Comparison of ENCODE assay signal across 23 mouse cellular contexts in the genomic region with DNA sequence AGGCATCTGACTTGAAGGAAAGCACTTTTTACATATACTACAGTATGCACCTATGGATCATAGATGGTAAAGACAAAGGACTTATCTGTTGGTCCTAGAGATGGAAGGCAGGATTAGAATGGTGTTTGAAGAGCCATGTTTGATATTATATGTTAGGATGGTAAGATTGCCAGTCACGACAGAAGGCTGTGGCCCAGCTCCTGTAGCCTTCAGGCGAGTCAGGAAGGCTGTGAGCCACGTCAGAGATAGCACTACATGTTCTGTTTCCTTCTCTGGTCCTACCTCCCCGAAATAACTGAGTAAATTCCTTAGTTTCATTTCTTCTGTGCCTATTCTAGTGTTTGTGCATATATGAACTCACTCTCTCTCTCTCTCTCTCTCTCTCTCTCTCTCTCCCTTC. TPM values are rescaled to one million over a fixed set of nuclear protein-coding genes. Genes with fewer than 3 reads are reported as not detected.
DNase-seq lines count a peak whose midpoint lies in the region; ATAC-seq and TF ChIP-seq lines count a peak whose summit lies in the region.
"Had no signal": no experiment of that assay in that cellular context is flagged by ENCODE, and none has a peak within 500 bp of the region (broad histone marks: within the 10 kb centered on the region; RNA-seq: fewer than 3 reads in every experiment).

No protein-coding gene starts in this region.

- TF ChIP-seq EP300 in liver, postnatal 0 days (IDR thresholded peaks at IDR 0.05; ENCODE audit: low read depth): no peak

- H3K27me3 ChIP-seq in heart, embryonic 14.5 days (ENCODE audit: control insufficient read depth, insufficient read depth, low read length): no peaks in the 10 kb centered on the region
- H3K27me3 ChIP-seq in liver, postnatal 0 days (ENCODE audit: insufficient read depth, low read length): no peaks in the 10 kb centered on the region
- H3K27me3 ChIP-seq in forebrain, embryonic 10.5 days (ENCODE audit: poor library complexity, severe bottlenecking): no peaks in the 10 kb centered on the region
- H3K27me3 ChIP-seq: intestine, embryonic 15.5 days; kidney, embryonic 15.5 days; limb, embryonic 13.5 days; lung, embryonic 15.5 days had no signal

- intact Hi-C loops in heart, postnatal 25 days (cut with DNase I): loop anchor here (5.0 kb wide), 1 partner anchor 125 kb away; no protein-coding TSS in a partner anchor

- peaks cover 8 to 20% of the 10 kb centered on the region in 2 experiments for H3K4me1 ChIP-seq in heart, embryonic 14.5 days (ENCODE audit: control insufficient read depth in 2 of 2, insufficient read depth in 2 of 2, low read length in 2 of 2)
- H3K4me1 ChIP-seq in bone marrow, adult 2 months (ENCODE audit: control insufficient read depth, insufficient read depth, low read length): peaks cover 4% of the 10 kb centered on the region; the same call in 1 of the 2 replicates
- H3K4me1 ChIP-seq in liver, postnatal 0 days (ENCODE audit: insufficient read depth): peaks cover 21% of the 10 kb centered on the region
- peaks cover 23% of the 10 kb centered on the region for H3K4me1 ChIP-seq in forebrain, embryonic 10.5 days

- 72% methylated on average over 4 of the region's 4 CpGs for WGBS in heart, embryonic 14.5 days
- 27% methylated on average over 4 of the region's 4 CpGs for WGBS in bone marrow, adult 2 months
- WGBS in liver, postnatal 0 days (ENCODE audit: insufficient replicate concordance): 43% methylated on average over 4 of the region's 4 CpGs
- WGBS in forebrain, embryonic 10.5 days: 93% methylated on average over 4 of the region's 4 CpGs

- no peak overlapping the region for H3K9ac ChIP-seq in heart, embryonic 14.5 days (ENCODE audit: low read length)
- peak overlapping the region; percentile 91 for H3K9ac ChIP-seq in liver, postnatal 0 days (replicated peaks)
- H3K9ac ChIP-seq: hindbrain, embryonic 14.5 days; intestine, embryonic 15.5 days had no signal

- no peaks in the 10 kb centered on the region for H3K9me3 ChIP-seq in heart, embryonic 14.5 days (ENCODE audit: control insufficient read depth, low read length)
- H3K9me3 ChIP-seq in liver, postnatal 0 days (ENCODE audit: low read length): no peaks in the 10 kb centered on the region
- H3K9me3 ChIP-seq in forebrain, embryonic 10.5 days: no peaks in the 10 kb centered on the region
- H3K9me3 ChIP-seq: intestine, embryonic 15.5 days; kidney, embryonic 15.5 days; limb, embryonic 13.5 days; lung, embryonic 15.5 days had no signal

- H3K27ac ChIP-seq in heart, embryonic 14.5 days (replicated peaks in 1 of 2; ENCODE audit: control insufficient read depth in 1 of 2, insufficient read depth in 1 of 2, low read depth in 2 of 2, low read length in 2 of 2): no peak overlapping the region
- no peak overlapping the region for H3K27ac ChIP-seq in bone marrow, adult 2 months (ENCODE audit: control insufficient read depth, insufficient read depth, low read depth, low read length, poor library complexity)
- H3K27ac ChIP-seq in liver, postnatal 0 days (ENCODE audit: low read depth): no peak overlapping the region
- H3K27ac ChIP-seq in forebrain, embryonic 10.5 days: no peak overlapping the region
- H3K27ac ChIP-seq: heart, adult 2 months; hindbrain, embryonic 14.5 days; intestine, embryonic 15.5 days; kidney, embryonic 15.5 days; limb, embryonic 13.5 days; lung, embryonic 15.5 days had no signal

- H3K36me3 ChIP-seq in heart, embryonic 14.5 days (ENCODE audit: control insufficient read depth, insufficient read depth, low read length): peaks cover 14% of the 10 kb centered on the region; the same call in 1 of the 2 replicates
- H3K36me3 ChIP-seq in liver, postnatal 0 days (replicated peaks; ENCODE audit: insufficient read depth, low read length): peaks cover 40% of the 10 kb centered on the region
- peaks cover 23% of the 10 kb centered on the region for H3K36me3 ChIP-seq in forebrain, embryonic 10.5 days (replicated peaks)

- no peak for TF ChIP-seq POLR2A in bone marrow, adult 2 months (IDR thresholded peaks at IDR 0.05; ENCODE audit: borderline replicate concordance, control insufficient read depth, low read depth, low read length)

- no peak for TF ChIP-seq CTCF in bone marrow, adult 2 months (IDR thresholded peaks at IDR 0.05; ENCODE audit: control insufficient read depth, insufficient read depth, low read length)
- no peak for TF ChIP-seq CTCF in liver, postnatal 0 days (IDR thresholded peaks at IDR 0.05; ENCODE audit: low read depth)

- no peak for ATAC-seq in heart, embryonic 14.5 days (ENCODE audit: insufficient number of reproducible peaks, insufficient read depth, low FRiP score, low read depth)
- no peak for ATAC-seq in liver, postnatal 0 days
- ATAC-seq: intestine, embryonic 15.5 days had no signal

- no peak overlapping the region for H3K4me3 ChIP-seq in heart, embryonic 14.5 days (ENCODE audit: control insufficient read depth in 1 of 2, insufficient read depth in 1 of 2, low read depth in 1 of 2, low read length in 2 of 2)
- peak overlapping the region; percentile 46 for H3K4me3 ChIP-seq in bone marrow, adult 2 months (replicated peaks; ENCODE audit: control insufficient read depth, low read depth, low read length)
- peak overlapping the region; percentile 79 for H3K4me3 ChIP-seq in liver, postnatal 0 days (ENCODE audit: low read depth, low read length)
- H3K4me3 ChIP-seq in forebrain, embryonic 10.5 days: no peak overlapping the region
- H3K4me3 ChIP-seq: heart, adult 2 months had no signal

- H3K4me2 ChIP-seq in heart, embryonic 14.5 days (ENCODE audit: low read length): peak overlapping the region; percentile 73; the same call in 1 of the 2 replicates
- peak overlapping the region; percentile 86 for H3K4me2 ChIP-seq in liver, postnatal 0 days (ENCODE audit: low read depth, low read length)

- no peak for DNase-seq in heart, postnatal 25 days (ENCODE audit: low spot score)
- peak; percentile 65 for DNase-seq in 416B (ENCODE audit: low read depth)
- DNase-seq in liver, postnatal 0 days: no peak
- DNase-seq in forebrain, embryonic 10.5 days (ENCODE audit: extremely low spot score, low spot score): no peak
- no peak for DNase-seq in thymus, postnatal 10 days (ENCODE audit: low spot score in 2 of 2)
- DNase-seq: adrenal gland, adult 2 months; B cell, adult 2 months; cerebellum, postnatal 14 days; embryo, embryonic 11 days; gastrocnemius, postnatal 10 days; heart, adult 2 months; heart, postnatal 14 days; layer of hippocampus, postnatal 36 days; midbrain, embryonic 14.5 days; right cerebral cortex, postnatal 14 days; thymus, adult 18-20 months had no signal

RNA-seq across cellular contexts. Expression of a gene that starts 17.3 kb away (rescaled TPM):
- 8.0 and 9.4 TPM in 2 replicates for polyA plus RNA-seq in heart, embryonic 14.5 days (2014; fragmentation: Nextera tagmentation; extraction: Ambion mirVana)
- total RNA-seq in heart, postnatal 25 days (2021): 10 to 100 TPM; 10.8 to 12.2 TPM
- 17.6 and 48.3 TPM in 2 replicates for polyA plus RNA-seq in bone marrow, adult 2 months (2011; ENCODE audit: insufficient read depth, insufficient read length, low replicate concordance, missing spikeins)
- 5.2 and 5.3 TPM in 2 replicates for polyA plus RNA-seq in liver, postnatal 0 days (2015; fragmentation: Nextera tagmentation; extraction: Ambion mirVana)
- polyA plus RNA-seq in forebrain, embryonic 10.5 days (2016; fragmentation: Nextera tagmentation; extraction: Ambion mirVana): 16.3 and 16.4 TPM in 2 replicates

RNA-seq across cellular contexts. Expression of a gene that starts 32.3 kb away (rescaled TPM):
- polyA plus RNA-seq in heart, embryonic 14.5 days (2014; fragmentation: Nextera tagmentation; extraction: Ambion mirVana): 0.24 and 0.38 TPM in 2 replicates
- total RNA-seq in heart, postnatal 25 days (2021): under 1 TPM; 0.08 to 0.13 TPM
- polyA plus RNA-seq in bone marrow, adult 2 months (2011; ENCODE audit: insufficient read depth, insufficient read length, low replicate concordance, missing spikeins): 0.14 and 0.32 TPM in 2 replicates
- 0.18 and 0.27 TPM in 2 replicates for polyA plus RNA-seq in liver, postnatal 0 days (2015; fragmentation: Nextera tagmentation; extraction: Ambion mirVana)
- 2.4 and 3.8 TPM in 2 replicates for polyA plus RNA-seq in forebrain, embryonic 10.5 days (2016; fragmentation: Nextera tagmentation; extraction: Ambion mirVana)

RNA-seq across cellular contexts. Expression of a gene that starts 41.3 kb away (rescaled TPM):
- 13.6 and 15.7 TPM in 2 replicates for polyA plus RNA-seq in heart, embryonic 14.5 days (2014; fragmentation: Nextera tagmentation; extraction: Ambion mirVana)
- total RNA-seq in heart, postnatal 25 days (2021): 10 to 100 TPM; 21.2 to 27.5 TPM
- 44.2 and 78.7 TPM in 2 replicates for polyA plus RNA-seq in bone marrow, adult 2 months (2011; ENCODE audit: insufficient read depth, insufficient read length, low replicate concordance, missing spikeins)
- polyA plus RNA-seq in liver, postnatal 0 days (2015; fragmentation: Nextera tagmentation; extraction: Ambion mirVana): 4.9 and 5.7 TPM in 2 replicates
- 11.8 and 12.7 TPM in 2 replicates for polyA plus RNA-seq in forebrain, embryonic 10.5 days (2016; fragmentation: Nextera tagmentation; extraction: Ambion mirVana)

Comparison
In these comparisons a context has a peak if more than half of its experiments do, and no peak if none do; other contexts are left out.
1. H3K4me3 ChIP-seq: peak in bone marrow, adult 2 months (single experiment) and liver, postnatal 0 days (single experiment); none in heart, embryonic 14.5 days (0 of 2) and forebrain, embryonic 10.5 days (single experiment).